Mouse (Mus musculus) brain, embryonic 14.5 days (tissue): ENCODE data around the gene Nsun6.

Source experiments
- CTCF ChIP-seq: fragments of 200-500 bp; IDR thresholded peaks from 2 replicates; pipeline ENCODE4 v1.5.1; 2012; ENCODE audit warnings: inconsistent platforms, mild to moderate bottlenecking, moderate library complexity, borderline replicate concordance; ENCODE audit not compliant: insufficient read depth, insufficient read length; ENCODE audit errors: extremely low read depth
- POLR2A ChIP-seq: fragments of 200-500 bp; IDR thresholded peaks from 2 replicates; pipeline ENCODE4 v1.6.1; 2012; ENCODE audit warnings: mild to moderate bottlenecking, inconsistent platforms, borderline replicate concordance; ENCODE audit not compliant: poor library complexity, insufficient read depth, insufficient read length, severe bottlenecking; ENCODE audit errors: extremely low read depth

- TF ChIP-seq CTCF (no peak), POLR2A (no peak)
Observed at GRCm38 (mm10) chr2:15067091-15067490, 12.2 kb upstream of the Nsun6 start.
